Mouse (Mus musculus) frontal cortex, adult 2 months (tissue): ENCODE results near the gene Atp2b2. TPM values are rescaled to one million over a fixed set of nuclear protein-coding genes. Genes with fewer than 3 reads are reported as not detected.

Experiments
- DNase-seq, 2 experiments: peaks; one replicate each; pipeline ENCODE4 v3.0.0; 2022; ENCODE audit warnings: low spot score in 1 of 2; ENCODE audit errors: extremely low spot score in 1 of 2
- polyA plus RNA-seq: library from polyadenylated mRNA; depleted of rRNA; stranded (reverse); fragments of >200 nt; gene quantifications from 2 replicates; pipeline ENCODE4 v1.2.3, GENCODE M21; 2012

The Atp2b2 gene
- polyA plus RNA-seq, 1 experiment, result 169 TPM

DNA sequence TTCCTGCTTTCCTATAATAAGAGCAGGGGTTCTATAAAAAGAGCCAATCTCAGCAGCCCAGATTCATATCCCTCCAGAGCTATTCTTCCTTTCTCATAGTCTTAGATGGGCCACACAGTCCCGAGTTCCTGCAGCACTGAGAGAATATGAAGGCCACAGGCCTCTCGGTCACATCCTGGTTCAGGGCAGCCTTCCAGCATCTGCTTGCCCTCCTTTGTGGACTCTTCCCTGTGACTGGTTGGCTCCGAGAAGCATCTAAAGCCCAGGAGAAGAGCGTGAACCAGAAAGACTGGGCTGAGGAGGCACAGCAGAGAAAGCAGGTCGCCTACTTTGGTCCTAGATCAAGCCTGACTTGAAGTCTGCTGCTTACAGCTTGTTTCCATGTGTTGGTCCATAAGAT, 28.6 kb downstream of the Atp2b2 start:
- DNase-seq, result no peak

DNA sequence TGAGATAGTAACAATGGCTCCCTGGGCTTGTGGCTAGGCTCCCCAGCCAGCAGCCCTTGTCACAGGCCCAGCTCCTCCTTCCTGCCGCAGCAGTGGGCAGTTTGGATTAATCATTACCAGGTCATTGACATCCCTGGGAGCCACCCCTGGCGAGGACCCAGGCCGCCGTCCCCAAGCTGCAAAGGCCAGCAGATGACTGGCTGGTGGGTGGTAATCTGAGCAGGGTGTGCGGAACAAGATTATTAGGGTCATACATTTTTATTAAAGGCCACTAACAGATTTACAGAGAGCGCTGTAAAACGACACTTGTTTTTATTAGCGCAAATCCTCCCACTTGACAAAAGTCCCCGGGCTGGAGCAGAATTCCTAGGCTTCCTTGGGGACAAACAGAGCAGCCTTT, 29.6 kb downstream of the Atp2b2 start:
- DNase-seq, result no peak

DNA sequence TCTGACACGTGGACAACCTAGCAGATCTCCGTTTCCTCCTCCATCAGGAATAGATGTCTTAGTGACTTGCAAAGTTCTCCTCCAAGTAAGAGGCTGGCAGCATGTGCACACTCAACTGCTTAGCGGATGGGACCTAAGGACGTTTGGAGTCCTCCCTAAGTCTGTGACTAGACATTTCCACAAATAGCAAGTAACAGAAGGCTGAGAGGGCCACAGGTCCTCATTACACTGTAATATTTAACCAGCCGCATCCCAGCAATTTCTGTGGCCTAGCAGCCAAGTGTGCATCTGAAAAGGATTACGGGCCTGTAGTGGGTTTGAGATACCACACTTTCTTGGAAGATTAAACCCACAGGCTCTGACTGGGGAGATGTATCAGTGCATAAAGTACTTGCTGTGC, 30.4 kb downstream of the Atp2b2 start:
- no peak for DNase-seq

DNA sequence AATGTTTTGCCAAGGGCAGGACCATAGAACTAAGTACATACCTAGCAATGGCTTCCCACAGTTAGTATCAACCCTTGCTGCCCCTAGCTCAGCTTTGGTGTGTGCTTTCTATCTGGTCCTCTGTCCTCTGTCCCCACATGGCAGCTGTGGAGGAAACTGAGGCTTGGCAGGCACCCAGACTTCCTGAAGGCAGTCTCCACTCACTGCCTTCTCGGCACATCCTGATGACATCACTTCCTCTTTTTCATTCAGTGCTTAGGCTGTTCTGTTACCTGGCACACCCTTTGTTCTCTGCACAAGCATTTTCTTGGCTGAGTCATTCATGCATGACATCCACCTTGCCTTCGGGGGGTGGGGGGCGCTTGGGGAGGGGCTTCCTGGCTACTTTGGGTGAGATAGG, 38.6 kb downstream of the Atp2b2 start:
- DNase-seq, result no peak

DNA sequence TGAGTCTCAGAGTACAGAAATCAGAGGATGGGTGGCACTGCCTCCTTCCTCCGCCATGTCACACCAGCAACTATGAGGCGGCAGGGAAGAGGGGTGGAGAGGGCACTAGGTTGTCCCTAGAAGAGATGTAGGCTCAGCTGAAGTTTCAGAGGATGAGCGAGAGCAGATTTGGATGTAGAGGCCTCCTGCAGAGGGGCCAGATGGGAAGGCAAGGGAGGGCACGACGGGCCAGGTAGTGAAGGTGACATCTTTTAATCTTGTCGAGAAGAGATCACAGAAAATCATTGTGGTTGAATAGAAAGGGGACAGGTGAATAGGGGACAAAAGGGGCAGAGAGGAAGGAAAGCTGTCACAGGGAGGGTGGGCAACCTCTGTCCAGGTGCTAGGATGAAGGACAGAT, 41.5 kb downstream of the Atp2b2 start:
- DNase-seq, result no peak

DNA sequence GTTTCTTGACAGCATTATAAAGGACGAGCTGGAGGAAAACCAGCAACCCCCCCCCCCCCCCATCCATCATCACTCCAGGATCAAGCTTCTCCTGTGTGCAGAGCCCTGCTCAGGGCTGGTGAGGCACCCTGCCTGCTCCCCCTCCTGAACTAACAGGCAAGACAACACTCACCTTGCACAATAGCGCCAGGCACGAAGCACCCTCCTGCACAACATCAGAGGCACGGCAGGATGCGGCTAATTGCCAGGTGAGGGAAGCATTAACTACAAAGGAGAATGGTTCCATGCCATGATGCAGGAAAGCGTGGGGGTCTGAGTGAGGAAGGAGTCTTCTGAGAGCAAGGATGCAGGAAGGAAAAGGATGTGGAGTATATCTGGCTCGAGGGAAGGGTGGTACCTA, 42.1 kb downstream of the Atp2b2 start:
- DNase-seq, result no peak

DNA sequence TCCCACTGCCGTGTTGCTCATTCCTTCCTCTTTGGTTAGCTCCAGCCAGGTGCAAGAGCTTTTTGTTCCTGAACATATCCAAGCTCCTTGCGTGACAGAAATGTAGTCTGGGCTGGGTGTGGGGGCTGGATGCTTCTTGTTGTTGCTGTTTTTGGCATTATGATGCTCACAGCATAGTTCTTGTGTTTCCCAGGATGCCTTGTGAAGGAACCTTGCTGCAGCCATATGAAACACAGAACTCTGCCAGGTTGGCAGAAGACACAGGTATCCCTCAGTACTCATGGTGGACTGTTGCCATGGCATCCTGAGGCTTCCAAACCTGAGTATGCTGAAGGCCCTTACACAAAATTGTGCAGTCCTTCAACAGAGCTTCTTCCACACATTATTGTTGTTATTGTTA, 44.0 kb downstream of the Atp2b2 start:
- DNase-seq, result peak in 1 of 2 experiments; percentile 46

DNA sequence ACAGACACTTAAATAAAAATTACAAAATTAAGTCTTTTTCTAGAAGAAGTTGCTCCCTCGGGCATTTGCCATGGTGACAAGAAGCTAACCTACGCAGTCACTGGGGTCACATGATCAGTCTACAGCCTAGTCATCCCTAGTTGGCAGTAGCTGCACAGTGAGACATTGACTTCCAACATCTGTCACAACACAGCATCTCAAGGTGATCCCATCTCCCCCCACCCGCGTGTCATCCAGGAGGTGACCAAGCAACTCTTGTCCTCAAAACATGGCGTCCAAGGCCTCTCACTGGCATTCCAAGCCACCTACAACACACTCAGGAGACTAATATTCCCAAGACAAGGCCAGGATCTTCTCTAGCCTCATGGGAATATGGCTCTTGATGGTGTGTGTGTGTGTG, 48.2 kb downstream of the Atp2b2 start:
- no peak for DNase-seq

DNA sequence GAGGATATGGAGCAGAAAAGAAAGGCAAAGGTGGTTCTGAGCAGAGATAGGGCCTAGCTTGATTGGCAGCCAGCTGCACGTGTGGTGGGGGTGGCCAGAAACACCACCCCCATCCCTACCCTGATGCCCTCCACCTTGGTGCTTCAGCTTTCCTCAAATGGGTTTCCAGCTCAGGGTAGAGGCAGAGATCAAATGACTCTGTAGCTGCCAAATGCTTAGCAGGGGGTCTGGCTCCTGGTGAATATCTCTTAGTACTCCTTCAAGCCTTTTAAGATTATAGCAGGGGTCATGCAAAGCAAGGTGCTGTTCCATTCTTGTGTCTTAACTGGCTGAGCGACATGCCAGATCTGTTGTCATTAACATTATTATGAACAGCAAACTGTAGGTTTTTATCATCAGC, 50.3 kb downstream of the Atp2b2 start:
- no peak for DNase-seq

DNA sequence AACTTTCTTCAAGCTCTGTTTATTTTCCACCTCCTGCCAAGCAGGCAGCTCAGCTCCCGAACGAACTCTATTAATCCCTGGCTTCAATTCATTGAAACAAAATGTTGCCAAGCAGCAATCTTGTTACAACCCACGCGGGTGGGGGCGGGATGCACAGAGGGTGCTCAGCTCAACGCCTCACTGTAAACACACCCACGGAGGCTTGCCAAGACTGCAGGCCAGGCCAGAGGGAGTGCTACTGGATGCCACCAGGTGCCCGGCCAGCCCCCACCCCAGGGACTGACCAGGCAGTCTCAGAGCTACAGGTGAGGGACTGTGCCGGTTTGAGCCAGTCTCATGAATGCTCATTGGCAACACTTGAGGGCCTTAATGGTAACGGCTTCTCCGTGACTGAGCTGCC, 50.9 kb downstream of the Atp2b2 start:
- peak; percentile 78 to 90 for DNase-seq

DNA sequence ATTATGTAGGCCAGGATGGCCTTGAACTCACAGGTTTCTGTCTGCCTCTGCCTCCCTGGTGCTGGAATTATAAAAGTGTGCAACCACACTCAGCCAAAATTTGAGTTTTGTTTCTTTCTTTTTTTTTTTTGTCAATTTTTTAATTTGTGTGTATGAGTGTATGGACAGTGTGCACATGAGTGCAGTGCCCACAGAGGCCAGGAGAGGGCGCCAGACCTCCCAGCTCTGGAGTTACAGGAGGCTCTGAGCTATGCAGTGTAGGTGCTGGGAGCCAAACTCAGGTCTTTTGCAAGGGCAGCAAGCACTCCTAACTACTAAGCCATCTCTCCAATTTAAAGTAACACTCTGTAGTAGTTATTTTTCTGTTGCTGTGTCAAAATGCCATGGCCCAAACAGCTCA, 52.4 kb downstream of the Atp2b2 start:
- DNase-seq, result no peak

DNA sequence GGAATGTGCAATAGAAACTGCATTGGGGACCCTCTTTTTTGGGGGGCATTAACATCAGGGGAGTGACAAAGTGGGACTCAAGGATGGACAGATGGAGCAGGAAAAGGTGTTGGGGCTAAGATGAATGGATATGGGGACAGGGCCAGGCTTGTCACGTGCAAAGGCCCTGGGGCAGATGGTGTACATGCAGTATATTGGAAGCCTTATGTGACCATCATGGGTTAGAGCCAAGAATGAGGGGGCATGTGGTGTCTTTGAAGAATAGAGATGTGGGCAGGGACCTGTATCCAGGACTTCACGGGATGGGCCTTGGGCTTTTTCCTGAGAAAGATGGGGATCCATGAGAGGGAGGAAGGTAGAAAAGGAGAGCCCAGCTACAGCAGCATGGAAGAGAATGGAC, 53.9 kb downstream of the Atp2b2 start:
- DNase-seq, result no peak

DNA sequence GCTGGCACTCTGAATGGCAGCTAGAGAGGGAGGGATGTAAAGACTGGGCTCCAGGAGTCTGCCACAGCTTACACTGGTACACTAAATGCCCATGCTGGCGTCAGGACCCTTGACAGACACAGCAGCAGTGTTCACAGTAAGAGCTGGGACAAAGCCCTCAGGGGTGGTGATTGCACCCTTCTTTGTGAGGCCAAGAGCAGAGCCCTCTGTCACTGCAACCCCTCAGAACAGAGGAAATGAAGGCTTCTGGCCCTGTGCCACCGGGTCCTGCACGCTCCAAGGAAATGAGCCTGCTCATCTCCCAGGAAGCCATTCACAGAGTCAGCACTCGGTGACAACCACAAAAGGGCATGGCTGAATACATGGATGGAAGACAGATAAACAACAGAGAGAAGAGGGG, 55.7 kb downstream of the Atp2b2 start:
- DNase-seq, result no peak

DNA sequence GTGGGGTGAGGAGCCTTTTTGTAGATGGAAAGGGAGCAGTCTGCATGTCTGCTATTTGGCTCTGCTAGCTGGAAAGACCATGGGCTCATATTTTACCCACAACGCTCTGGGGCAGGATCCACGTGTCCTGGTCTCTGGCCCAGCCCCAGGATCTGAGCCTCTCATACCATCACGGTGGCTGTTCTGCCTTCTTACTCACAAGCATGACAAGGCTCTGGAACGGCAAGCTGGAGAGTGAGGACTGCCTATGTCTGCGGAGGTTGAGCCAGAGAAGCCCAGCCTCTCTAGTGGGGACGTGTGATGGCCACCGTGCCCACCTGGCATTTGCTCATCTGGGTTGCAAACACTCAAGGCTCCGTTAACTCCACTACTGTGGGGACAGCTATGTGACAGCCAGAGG, 63.7 kb downstream of the Atp2b2 start:
- no peak for DNase-seq

DNA sequence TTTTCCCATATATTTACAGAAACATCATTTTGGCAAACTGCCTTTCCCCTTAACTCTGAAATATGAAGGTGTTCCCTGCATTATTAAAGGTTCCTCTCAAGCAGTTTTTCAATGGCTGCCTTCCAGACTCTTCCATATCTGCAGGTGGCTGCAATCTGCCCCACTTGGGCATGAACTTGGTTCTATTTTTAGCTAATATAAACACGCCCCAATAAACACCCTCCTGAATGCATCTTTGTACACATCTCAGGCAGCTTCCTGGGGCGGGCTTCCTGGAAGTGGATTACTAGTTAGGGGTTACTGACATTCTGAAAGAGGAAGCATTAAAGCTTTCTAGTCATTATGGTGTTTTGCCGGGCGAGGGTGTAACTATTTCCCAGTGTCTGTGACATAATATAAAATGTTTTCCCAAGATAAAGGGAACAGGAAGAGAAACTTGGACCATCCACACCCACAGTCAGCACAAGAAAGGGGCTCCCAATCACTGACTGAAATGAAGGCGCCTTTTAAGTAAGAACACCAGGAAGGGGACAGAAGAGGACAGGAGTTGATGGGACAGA, 64.2 kb downstream of the Atp2b2 start:
- DNase-seq, result no peak

DNA sequence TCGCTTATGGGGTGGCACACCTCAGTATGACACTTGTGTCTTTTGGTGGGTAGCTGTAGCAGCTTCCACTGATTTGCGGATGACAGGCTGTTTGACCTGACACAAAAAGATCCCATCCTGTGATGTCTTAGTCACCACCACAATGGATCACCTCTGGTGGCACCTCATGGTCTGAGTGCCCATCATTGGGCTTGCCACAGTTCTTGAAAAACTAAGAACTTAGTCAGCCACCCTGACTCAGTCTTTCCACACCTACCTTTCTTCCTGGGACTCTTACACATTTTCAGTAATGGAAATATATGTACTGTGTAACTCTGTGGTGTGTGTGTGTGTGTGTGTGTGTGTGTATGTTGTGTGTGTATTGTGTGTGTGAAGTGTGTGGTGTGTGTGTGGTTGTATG, 71.5 kb downstream of the Atp2b2 start:
- DNase-seq, result no peak

DNA sequence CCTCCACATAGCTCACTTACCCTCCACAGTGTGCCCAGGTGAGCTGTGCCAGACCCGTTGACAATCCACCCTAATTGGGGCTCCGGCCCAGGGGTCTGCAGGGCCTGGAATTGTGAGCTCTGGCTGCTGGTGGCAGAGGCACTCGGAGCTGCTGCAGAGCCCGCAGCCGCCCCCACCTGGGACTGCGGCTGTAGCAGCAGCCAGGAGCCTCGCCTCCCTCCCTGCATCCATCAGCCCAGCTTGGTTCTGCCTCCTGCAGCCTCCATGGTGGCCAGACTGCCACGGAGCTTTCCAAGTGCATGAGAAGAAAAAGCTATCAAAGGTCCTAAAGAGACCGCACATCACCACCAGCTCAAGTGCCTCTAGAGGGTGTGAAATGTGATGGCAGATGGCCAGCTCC, 71.9 kb downstream of the Atp2b2 start:
- DNase-seq, result no peak

DNA sequence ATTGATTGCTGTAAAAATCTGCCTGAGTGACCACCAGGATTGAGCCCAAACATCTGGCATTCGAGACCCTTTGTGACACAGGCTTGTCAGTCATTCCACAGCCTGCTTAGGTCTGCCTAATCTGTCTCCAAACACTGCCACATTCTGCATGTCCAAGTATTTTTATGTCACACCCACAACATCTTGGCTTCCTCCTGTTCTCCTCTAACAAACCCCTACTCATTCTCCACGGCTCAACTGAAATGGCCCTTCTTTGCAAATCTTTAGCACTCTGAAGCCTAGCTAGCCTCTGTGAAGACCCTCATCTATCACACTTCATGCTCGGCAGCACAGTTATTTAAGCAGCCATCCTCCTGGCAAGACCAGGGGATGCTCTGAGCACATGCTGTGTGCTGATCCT, 72.7 kb downstream of the Atp2b2 start:
- DNase-seq, result no peak

DNA sequence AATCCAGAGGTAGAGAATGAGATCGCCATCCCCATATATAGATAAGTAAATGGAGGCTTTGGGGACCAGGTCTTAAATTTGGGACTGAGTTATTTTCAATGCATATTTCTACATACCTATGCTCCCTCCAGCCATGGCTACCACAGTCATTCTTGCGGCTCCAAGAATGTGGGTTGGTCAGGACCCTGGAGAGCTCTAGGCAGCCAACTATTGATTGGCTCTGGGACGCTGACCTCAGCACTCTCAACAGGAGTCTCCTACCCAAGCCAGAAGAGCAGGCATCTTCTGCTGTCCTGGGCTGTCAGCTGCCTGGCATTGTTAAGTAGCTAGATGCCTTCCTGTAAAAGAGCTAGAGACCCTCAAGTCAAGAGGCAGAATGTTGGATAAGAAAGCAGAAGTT, 79.6 kb downstream of the Atp2b2 start:
- DNase-seq, result no peak

DNA sequence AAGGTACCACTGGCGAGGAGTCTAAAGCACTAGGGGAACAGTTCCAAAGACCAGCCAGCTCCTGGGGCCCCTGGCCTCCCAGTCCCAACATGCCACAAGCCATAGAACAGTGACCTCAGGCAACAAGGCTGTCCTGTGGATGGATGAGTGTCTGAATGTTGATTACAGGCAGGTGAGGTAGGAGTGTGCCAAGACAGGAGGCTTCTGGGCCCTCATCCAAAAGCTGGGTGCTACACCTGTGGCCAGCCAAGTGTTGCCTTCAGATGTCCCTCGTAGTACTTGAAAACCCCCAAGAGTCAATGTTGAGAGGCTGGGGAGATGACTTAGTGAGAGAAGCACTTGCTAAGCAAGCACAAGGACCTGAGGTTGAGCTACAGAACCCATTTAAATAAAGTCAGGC, 80.8 kb downstream of the Atp2b2 start:
- DNase-seq, result no peak

DNA sequence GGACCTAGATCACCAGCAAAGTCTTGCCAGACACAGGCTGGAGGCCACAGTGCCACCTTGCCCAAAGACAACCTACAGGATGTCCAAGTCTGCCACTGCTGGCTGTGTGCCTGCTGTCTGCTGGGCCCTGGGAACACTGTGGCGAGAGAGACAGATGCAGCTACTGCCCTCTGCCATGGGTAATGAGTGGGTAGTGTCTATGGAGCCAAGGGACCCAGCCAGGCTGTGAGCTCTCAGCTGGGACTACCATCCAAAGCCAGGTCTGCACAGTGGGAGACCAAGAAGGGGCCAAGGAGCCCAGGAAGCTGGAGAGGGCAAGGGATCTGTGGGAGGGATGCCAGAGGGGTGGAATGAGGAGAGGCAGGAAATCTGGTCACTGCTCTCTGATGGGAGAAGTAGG, 83.1 kb downstream of the Atp2b2 start:
- DNase-seq, result no peak

DNA sequence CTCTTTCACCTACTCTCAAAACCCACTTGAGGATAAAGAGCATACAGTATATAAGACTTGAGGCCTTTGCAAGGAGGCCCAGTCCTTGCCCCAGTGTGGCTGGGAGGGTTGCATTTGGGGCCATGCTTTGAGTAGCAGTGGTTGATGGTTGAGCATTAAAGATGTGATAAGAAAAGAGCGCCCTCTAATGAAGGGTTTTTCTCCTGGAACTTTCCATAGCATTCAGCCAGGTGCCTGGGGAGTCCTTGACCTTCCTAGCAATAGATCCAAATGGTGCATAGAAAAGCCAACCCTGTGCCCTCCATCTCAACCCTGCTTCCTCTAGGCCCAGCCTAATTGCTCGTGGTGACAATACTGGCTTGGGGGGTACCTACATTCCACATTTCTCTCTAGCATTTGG, 83.7 kb downstream of the Atp2b2 start:
- DNase-seq, result no peak

DNA sequence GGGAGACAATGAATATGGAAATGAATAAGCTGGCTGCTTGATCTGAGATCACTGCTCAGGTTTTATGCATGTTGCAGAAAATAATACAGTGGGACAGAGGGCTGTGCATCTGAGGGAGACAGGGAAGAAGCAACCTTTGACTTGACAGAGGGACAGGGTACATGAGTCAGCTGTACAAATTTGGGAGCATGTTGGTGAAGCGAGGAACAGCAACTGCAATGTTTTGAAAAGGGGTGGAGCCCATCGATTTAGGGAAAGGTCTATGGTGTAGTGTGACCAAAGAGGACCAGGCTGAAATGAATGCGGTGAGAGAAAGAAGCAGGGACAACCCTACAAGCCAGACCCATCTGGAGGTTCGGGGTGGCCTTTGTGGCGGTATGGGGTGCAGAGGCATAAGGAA, 84.4 kb downstream of the Atp2b2 start:
- no peak for DNase-seq
